ENCODE assay signal across 28 mouse cellular contexts in genomic region chr4:117840821-117841220, GRCm38 (mm10). TPM values are rescaled to one million over a fixed set of nuclear protein-coding genes. Genes with fewer than 3 reads are reported as not detected.
DNase-seq lines count a peak whose midpoint lies in the region; ATAC-seq lines count a peak whose summit lies in the region.
"Had no signal": no experiment of that assay in that cellular context is flagged by ENCODE, and none has a peak within 500 bp of the region (broad histone marks: within the 10 kb centered on the region; RNA-seq: fewer than 3 reads in every experiment).

No protein-coding gene starts in this region.

- H3K4me2 ChIP-seq in liver, embryonic 12.5 days = no peak overlapping the region
- no peak overlapping the region for H3K4me2 ChIP-seq in liver, embryonic 11.5 days
- no peak overlapping the region for H3K4me2 ChIP-seq in midbrain, embryonic 11.5 days
- H3K4me2 ChIP-seq in midbrain, embryonic 16.5 days (ENCODE audit: low read length) = no peak overlapping the region
- H3K4me2 ChIP-seq: embryonic facial prominence, embryonic 13.5 days; forebrain, embryonic 15.5 days; hindbrain, embryonic 15.5 days; kidney, embryonic 15.5 days; limb, embryonic 12.5 days; lung, embryonic 14.5 days; neural tube, embryonic 12.5 days had no signal

- no peaks in the 10 kb centered on the region for H3K9me3 ChIP-seq in liver, embryonic 12.5 days (replicated peaks)
- no peaks in the 10 kb centered on the region for H3K9me3 ChIP-seq in liver, embryonic 11.5 days (ENCODE audit: control insufficient read depth, low read length)
- no peaks in the 10 kb centered on the region for H3K9me3 ChIP-seq in midbrain, embryonic 11.5 days (ENCODE audit: control insufficient read depth, low read length)
- no peaks in the 10 kb centered on the region for H3K9me3 ChIP-seq in midbrain, embryonic 16.5 days (replicated peaks; ENCODE audit: control insufficient read depth, low read length, poor library complexity, severe bottlenecking)
- H3K9me3 ChIP-seq: embryonic facial prominence, embryonic 13.5 days; forebrain, embryonic 10.5 days; forebrain, embryonic 15.5 days; hindbrain, embryonic 10.5 days; hindbrain, embryonic 15.5 days; kidney, embryonic 15.5 days; limb, embryonic 12.5 days; midbrain, embryonic 10.5 days; neural tube, embryonic 12.5 days had no signal

- no peak for DNase-seq in liver, embryonic 11.5 days (ENCODE audit: low spot score)
- DNase-seq in midbrain, embryonic 11.5 days (ENCODE audit: low spot score, missing footprints) = peak; percentile 65
- peak; percentile 74 for DNase-seq in lung, postnatal 36 days
- no peak for DNase-seq in right cerebral cortex, adult 18-20 months
- no peak for DNase-seq in MN1 (ENCODE audit: low spot score)
- DNase-seq: adrenal gland, postnatal 25 days; cerebellum, adult 11-12 months; cerebellum, postnatal 10 days; heart, adult 2 months; heart, postnatal 14 days; kidney, adult 11 months; lung, embryonic 14.5 days; right cerebral cortex, postnatal 4 days; thymus, postnatal 25 days had no signal

- 0 out of 2 replicates have a peak overlapping the region, but pooled peaks have one; percentile 10 for H3K9ac ChIP-seq in liver, embryonic 12.5 days
- no peak overlapping the region for H3K9ac ChIP-seq in liver, embryonic 11.5 days (ENCODE audit: low read depth, low read length)
- H3K9ac ChIP-seq in midbrain, embryonic 11.5 days (ENCODE audit: low read length) = no peak overlapping the region
- no peak overlapping the region for H3K9ac ChIP-seq in midbrain, embryonic 16.5 days (ENCODE audit: low read depth, low read length)
- H3K9ac ChIP-seq: embryonic facial prominence, embryonic 13.5 days; forebrain, embryonic 15.5 days; hindbrain, embryonic 15.5 days; kidney, embryonic 15.5 days; lung, embryonic 14.5 days; neural tube, embryonic 12.5 days had no signal

- H3K27me3 ChIP-seq in liver, embryonic 12.5 days (replicated peaks) = no peaks in the 10 kb centered on the region
- H3K27me3 ChIP-seq in liver, embryonic 11.5 days (replicated peaks; ENCODE audit: control insufficient read depth, insufficient read depth, low read length) = no peaks in the 10 kb centered on the region
- no peaks in the 10 kb centered on the region for H3K27me3 ChIP-seq in midbrain, embryonic 11.5 days (ENCODE audit: control insufficient read depth, insufficient read depth, low read length)
- no peaks in the 10 kb centered on the region for H3K27me3 ChIP-seq in midbrain, embryonic 16.5 days (ENCODE audit: control insufficient read depth, insufficient read depth, low read depth, low read length)
- H3K27me3 ChIP-seq: embryonic facial prominence, embryonic 13.5 days; forebrain, embryonic 15.5 days; hindbrain, embryonic 15.5 days; kidney, embryonic 15.5 days; limb, embryonic 12.5 days; neural tube, embryonic 12.5 days had no signal

- H3K4me3 ChIP-seq in liver, embryonic 12.5 days = no peak overlapping the region
- H3K4me3 ChIP-seq in liver, embryonic 11.5 days (ENCODE audit: low read depth, low read length) = no peak overlapping the region
- no peak overlapping the region for H3K4me3 ChIP-seq in midbrain, embryonic 11.5 days (ENCODE audit: low read depth, low read length)
- no peak overlapping the region for H3K4me3 ChIP-seq in midbrain, embryonic 16.5 days (ENCODE audit: low read depth, low read length)
- H3K4me3 ChIP-seq: embryonic facial prominence, embryonic 13.5 days; forebrain, embryonic 10.5 days; forebrain, embryonic 15.5 days; heart, adult 2 months; hindbrain, embryonic 10.5 days; hindbrain, embryonic 15.5 days; kidney, embryonic 15.5 days; limb, embryonic 12.5 days; midbrain, embryonic 10.5 days; myocyte; neural tube, embryonic 12.5 days had no signal

- ATAC-seq in liver, embryonic 12.5 days = no peak
- no peak for ATAC-seq in liver, embryonic 11.5 days (replicated peaks; ENCODE audit: low FRiP score)
- ATAC-seq in midbrain, embryonic 11.5 days (ENCODE audit: low FRiP score) = no peak
- ATAC-seq in midbrain, embryonic 16.5 days = no peak
- ATAC-seq: CD4-positive, CD25-positive, alpha-beta regulatory T cell, adult 4 months; forebrain, embryonic 15.5 days; inflammation-experienced regulatory T-cells, adult 6 months had no signal

- peaks cover 52% of the 10 kb centered on the region for H3K4me1 ChIP-seq in liver, embryonic 12.5 days
- peaks cover 25% of the 10 kb centered on the region for H3K4me1 ChIP-seq in liver, embryonic 11.5 days (replicated peaks; ENCODE audit: control insufficient read depth, insufficient read depth, low read length)
- no peaks in the 10 kb centered on the region for H3K4me1 ChIP-seq in midbrain, embryonic 11.5 days (ENCODE audit: control insufficient read depth, insufficient read depth, low read length)
- peaks cover 5% of the 10 kb centered on the region; the same call in 1 of the 2 replicates for H3K4me1 ChIP-seq in midbrain, embryonic 16.5 days (ENCODE audit: control insufficient read depth, insufficient read depth, low read length)
- H3K4me1 ChIP-seq: forebrain, embryonic 15.5 days had no signal

- 94% methylated on average over 5 of the region's 5 CpGs for WGBS in liver, embryonic 12.5 days (ENCODE audit: insufficient replicate concordance)
- WGBS in liver, embryonic 11.5 days = 88% methylated on average over 5 of the region's 5 CpGs
- WGBS in midbrain, embryonic 11.5 days = 93% methylated on average over 5 of the region's 5 CpGs
- 94% methylated on average over 5 of the region's 5 CpGs for WGBS in midbrain, embryonic 16.5 days

- peaks cover 91% of the 10 kb centered on the region for H3K36me3 ChIP-seq in liver, embryonic 12.5 days
- peaks cover 3% of the 10 kb centered on the region; the same call in 1 of the 2 replicates for H3K36me3 ChIP-seq in liver, embryonic 11.5 days (ENCODE audit: control insufficient read depth, insufficient read depth, low read length)
- no peaks in the 10 kb centered on the region for H3K36me3 ChIP-seq in midbrain, embryonic 11.5 days (ENCODE audit: control insufficient read depth, insufficient read depth, low read length)
- H3K36me3 ChIP-seq in midbrain, embryonic 16.5 days (ENCODE audit: control insufficient read depth, insufficient read depth, low read length) = no peaks in the 10 kb centered on the region
- H3K36me3 ChIP-seq: forebrain, embryonic 15.5 days; hindbrain, embryonic 10.5 days; hindbrain, embryonic 15.5 days; kidney, embryonic 15.5 days; midbrain, embryonic 10.5 days; neural tube, embryonic 12.5 days had no signal

- 0 out of 2 replicates have a peak overlapping the region, but pooled peaks have one; percentile 45 for H3K27ac ChIP-seq in liver, embryonic 12.5 days
- no peak overlapping the region for H3K27ac ChIP-seq in liver, embryonic 11.5 days (ENCODE audit: low read depth, low read length)
- no peak overlapping the region for H3K27ac ChIP-seq in midbrain, embryonic 11.5 days (ENCODE audit: low read depth, low read length)
- H3K27ac ChIP-seq in midbrain, embryonic 16.5 days (ENCODE audit: low read length) = no peak overlapping the region
- H3K27ac ChIP-seq: embryonic facial prominence, embryonic 13.5 days; forebrain, embryonic 15.5 days; heart, adult 2 months; hindbrain, embryonic 10.5 days; hindbrain, embryonic 15.5 days; kidney, embryonic 15.5 days; limb, embryonic 12.5 days; midbrain, embryonic 10.5 days; neural tube, embryonic 12.5 days had no signal

RNA-seq across cellular contexts. Expression of gene Slc6a9, which starts 6.5 kb away (rescaled TPM):
- polyA plus RNA-seq in liver, embryonic 12.5 days (2016; fragmentation: Nextera tagmentation; extraction: Ambion mirVana) = 52.8 and 57.8 TPM in 2 replicates
- 21.7 and 26.3 TPM in 2 replicates for polyA plus RNA-seq in liver, embryonic 11.5 days (2014; fragmentation: Nextera tagmentation; extraction: Ambion mirVana)
- 4.6 and 6.3 TPM in 2 replicates for polyA plus RNA-seq in midbrain, embryonic 11.5 days (2014; fragmentation: Nextera tagmentation; extraction: Ambion mirVana)
- 32.2 and 45.9 TPM in 2 replicates for polyA plus RNA-seq in midbrain, embryonic 16.5 days (2015; fragmentation: Nextera tagmentation; extraction: Ambion mirVana)
- polyA plus RNA-seq: inflammation-experienced regulatory T-cells, adult 6 months had no signal

RNA-seq across cellular contexts. Expression of gene Ccdc24, which starts 31.5 kb away (rescaled TPM):
- 1.7 and 2.0 TPM in 2 replicates for polyA plus RNA-seq in liver, embryonic 12.5 days (2016; fragmentation: Nextera tagmentation; extraction: Ambion mirVana)
- 1.1 and 1.5 TPM in 2 replicates for polyA plus RNA-seq in liver, embryonic 11.5 days (2014; fragmentation: Nextera tagmentation; extraction: Ambion mirVana)
- polyA plus RNA-seq in midbrain, embryonic 11.5 days (2014; fragmentation: Nextera tagmentation; extraction: Ambion mirVana) = 0.76 and 1.4 TPM in 2 replicates
- 2.3 and 2.4 TPM in 2 replicates for polyA plus RNA-seq in midbrain, embryonic 16.5 days (2015; fragmentation: Nextera tagmentation; extraction: Ambion mirVana)
- polyA plus RNA-seq: CD4-positive, CD25-positive, alpha-beta regulatory T cell, adult 4 months; inflammation-experienced regulatory T-cells, adult 6 months had no signal

RNA-seq across cellular contexts. Expression of gene B4galt2, which starts 42.5 kb away (rescaled TPM):
- 5.2 and 5.7 TPM in 2 replicates for polyA plus RNA-seq in liver, embryonic 12.5 days (2016; fragmentation: Nextera tagmentation; extraction: Ambion mirVana)
- 9.3 and 10.5 TPM in 2 replicates for polyA plus RNA-seq in liver, embryonic 11.5 days (2014; fragmentation: Nextera tagmentation; extraction: Ambion mirVana)
- 26.8 and 29.1 TPM in 2 replicates for polyA plus RNA-seq in midbrain, embryonic 11.5 days (2014; fragmentation: Nextera tagmentation; extraction: Ambion mirVana)
- polyA plus RNA-seq in midbrain, embryonic 16.5 days (2015; fragmentation: Nextera tagmentation; extraction: Ambion mirVana) = 58.8 and 65.5 TPM in 2 replicates
- polyA plus RNA-seq: CD4-positive, CD25-positive, alpha-beta regulatory T cell, adult 4 months; inflammation-experienced regulatory T-cells, adult 6 months had no signal

RNA-seq across cellular contexts. Expression of gene Atp6v0b, which starts 46.3 kb away (rescaled TPM):
- 180 and 198 TPM in 2 replicates for polyA plus RNA-seq in liver, embryonic 12.5 days (2016; fragmentation: Nextera tagmentation; extraction: Ambion mirVana)
- 212 and 229 TPM in 2 replicates for polyA plus RNA-seq in liver, embryonic 11.5 days (2014; fragmentation: Nextera tagmentation; extraction: Ambion mirVana)
- polyA plus RNA-seq in midbrain, embryonic 11.5 days (2014; fragmentation: Nextera tagmentation; extraction: Ambion mirVana) = 214 and 216 TPM in 2 replicates
- 581 and 673 TPM in 2 replicates for polyA plus RNA-seq in midbrain, embryonic 16.5 days (2015; fragmentation: Nextera tagmentation; extraction: Ambion mirVana)

RNA-seq across cellular contexts. Expression of gene Dph2, which starts 51.0 kb away (rescaled TPM):
- 15.5 and 15.8 TPM in 2 replicates for polyA plus RNA-seq in liver, embryonic 12.5 days (2016; fragmentation: Nextera tagmentation; extraction: Ambion mirVana)
- polyA plus RNA-seq in liver, embryonic 11.5 days (2014; fragmentation: Nextera tagmentation; extraction: Ambion mirVana) = 21.9 and 23.1 TPM in 2 replicates
- polyA plus RNA-seq in midbrain, embryonic 11.5 days (2014; fragmentation: Nextera tagmentation; extraction: Ambion mirVana) = 23.9 and 27.7 TPM in 2 replicates
- 21.2 and 23.1 TPM in 2 replicates for polyA plus RNA-seq in midbrain, embryonic 16.5 days (2015; fragmentation: Nextera tagmentation; extraction: Ambion mirVana)

Comparison
In these comparisons a context has a peak if more than half of its experiments do, and no peak if none do; other contexts are left out.
1. DNase-seq: peak in midbrain, embryonic 11.5 days (single experiment) and lung, postnatal 36 days (single experiment); none in liver, embryonic 11.5 days (single experiment), right cerebral cortex, adult 18-20 months (single experiment) and MN1 (single experiment).